Mouse (Mus musculus) hindbrain, embryonic 14.5 days (tissue): Measurements from ENCODE around the gene Frmd4b. TPM values are rescaled to one million over a fixed set of nuclear protein-coding genes. Genes with fewer than 3 reads are reported as not detected.

Source experiments
- ATAC-seq: fragments of 200-750 bp; cut with Nextera tagmentation; 2 replicates; pipeline ENCODE4 v1.8.0; 2017; ENCODE audit warnings: moderate number of reproducible peaks, mild to moderate bottlenecking, moderate TSS enrichment, moderate library complexity; ENCODE audit not compliant: low FRiP score
- DNase-seq: peaks from one replicate; pipeline ENCODE4 v3.0.0-alpha.2; 2015; ENCODE audit warnings: low spot score
- H3K27ac ChIP-seq: fragments of 300-500 bp; sonication (generic); 2 replicates; pipeline ENCODE4 v1.5.1; 2014; ENCODE audit warnings: mild to moderate bottlenecking, moderate library complexity
- H3K27me3 ChIP-seq: fragments of 300-500 bp; sonication (generic); 2 replicates; pipeline ENCODE4 v1.6.1; 2014; ENCODE audit warnings: mild to moderate bottlenecking, low read length, mixed read lengths; ENCODE audit not compliant: control insufficient read depth, insufficient read depth
- H3K36me3 ChIP-seq: fragments of 300-500 bp; sonication (generic); replicated peaks from 2 replicates; pipeline ENCODE4 v1.6.1; 2014; ENCODE audit not compliant: control insufficient read depth, insufficient read depth
- H3K4me1 ChIP-seq: fragments of 300-500 bp; sonication (generic); replicated peaks from 2 replicates; pipeline ENCODE4 v1.6.1; 2014; ENCODE audit warnings: antibody characterized with exemption, low read length, mixed read lengths; ENCODE audit not compliant: control insufficient read depth, insufficient read depth
- H3K4me2 ChIP-seq: fragments of 300-500 bp; sonication (generic); replicated peaks from 2 replicates; pipeline ENCODE4 v1.6.1; 2014; ENCODE audit warnings: mild to moderate bottlenecking, moderate library complexity
- H3K4me3 ChIP-seq: fragments of 300-500 bp; sonication (generic); replicated peaks from 2 replicates; pipeline ENCODE4 v1.5.1; 2014; ENCODE audit warnings: mild to moderate bottlenecking, low read length
- H3K9ac ChIP-seq: fragments of 300-500 bp; sonication (generic); 2 replicates; pipeline ENCODE4 v1.6.1; 2014
- H3K9me3 ChIP-seq: fragments of 300-500 bp; sonication (generic); 2 replicates; pipeline ENCODE4 v1.6.1; 2016; ENCODE audit warnings: low read length; ENCODE audit not compliant: control insufficient read depth
- WGBS: fragments of 180-500 bp; shearing (Covaris S2); extraction: QIAGEN DNeasy Blood & Tissue Kit; methylation state at CpG from one replicate; pipeline ENCODE4 v1.1.7; 2014; 5-methylcytosine and 5-hydroxymethylcytosine counted together
- polyA plus RNA-seq: library from polyadenylated mRNA; unstranded; fragments of >200 nt; fragmentation: Nextera tagmentation; extraction: Ambion mirVana; gene quantifications from 2 replicates; pipeline ENCODE4 v1.2.1, GENCODE M21; 2014

Gene Frmd4b
- polyA plus RNA-seq, 1 experiment from 2014 or later = 25.1 TPM

DNA sequence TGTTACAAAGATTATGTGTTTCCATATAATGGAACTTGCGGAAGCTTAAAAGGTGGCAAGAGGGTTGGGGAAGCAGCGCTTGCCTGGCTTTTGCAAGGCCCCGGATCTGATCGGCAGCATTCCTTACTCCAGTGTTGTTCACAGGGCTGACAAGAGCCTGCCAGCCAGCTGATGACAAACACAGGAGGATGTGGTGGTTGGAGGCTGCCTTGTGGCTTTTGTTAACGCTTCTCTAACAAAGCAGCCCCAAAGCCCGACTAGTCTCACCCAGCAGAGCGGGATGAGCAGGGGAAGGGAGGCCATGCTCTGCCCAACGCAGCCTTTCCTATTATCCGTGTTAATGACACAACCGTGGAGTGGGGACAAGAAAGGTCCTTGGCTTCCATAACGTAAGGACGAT is 295.2 kb downstream of the Frmd4b start:
- Histone ChIP-seq H3K9me3 (no peaks in the 10 kb centered on the region), H3K4me3 (no peak overlapping the region), H3K4me1 (no peaks in the 10 kb centered on the region), H3K27ac (no peak overlapping the region), H3K36me3 (peaks cover 13% of the 10 kb centered on the region), H3K4me2 (no peak overlapping the region), H3K27me3 (no peaks in the 10 kb centered on the region), H3K9ac (no peak overlapping the region)
- no peak for DNase-seq
- no peak for ATAC-seq
- 72% methylated on average over 12 of the region's 12 CpGs for WGBS

DNA sequence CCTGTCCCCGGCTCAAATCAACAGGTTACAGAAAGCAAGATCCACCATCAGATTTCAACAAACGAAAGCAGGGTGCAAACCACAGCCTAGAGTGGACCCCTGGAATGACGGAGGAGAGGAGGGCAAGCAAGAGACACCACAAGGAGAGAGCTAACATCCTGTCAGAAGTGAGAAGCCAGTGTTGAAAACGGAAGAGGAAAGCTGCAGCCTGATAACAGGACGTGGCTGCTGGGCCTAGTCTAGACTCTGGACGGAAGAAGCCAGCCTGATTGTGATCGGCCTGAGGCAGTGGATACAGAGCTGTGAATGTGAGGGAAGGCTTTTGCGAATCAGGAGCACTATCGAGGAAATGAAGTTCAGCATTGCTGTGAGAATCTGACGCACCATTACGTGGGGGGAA is 296.2 kb downstream of the Frmd4b start:
- peaks cover 13% of the 10 kb centered on the region for H3K36me3 ChIP-seq
- 83% methylated on average over 11 of the region's 11 CpGs for WGBS
- no peaks in the 10 kb centered on the region for H3K27me3 ChIP-seq
- H3K4me2 ChIP-seq = no peak overlapping the region
- no peaks in the 10 kb centered on the region for H3K4me1 ChIP-seq
- H3K9ac ChIP-seq = no peak overlapping the region
- no peak overlapping the region for H3K4me3 ChIP-seq
- no peak for DNase-seq
- no peak for ATAC-seq
- no peaks in the 10 kb centered on the region for H3K9me3 ChIP-seq
- H3K27ac ChIP-seq = no peak overlapping the region

DNA sequence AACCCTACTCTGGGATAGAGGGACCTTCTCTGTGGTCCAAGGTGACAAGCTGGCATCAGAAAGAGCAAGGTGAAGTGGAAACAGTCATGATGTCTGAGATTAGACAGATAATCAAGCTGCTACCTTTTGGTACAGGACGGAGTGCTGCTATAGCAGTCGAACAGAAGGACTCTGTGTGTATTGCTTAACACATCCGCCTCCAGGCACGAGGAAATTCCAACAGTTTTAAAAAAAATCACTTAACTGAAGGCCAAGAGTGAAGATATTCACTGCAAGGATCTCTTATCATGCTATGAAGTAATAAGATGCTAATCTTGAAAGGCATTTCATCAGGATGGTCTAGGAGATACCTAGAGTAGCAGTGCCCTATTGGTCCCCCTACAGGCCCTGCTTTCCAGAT is 298.3 kb downstream of the Frmd4b start:
- Histone ChIP-seq H3K4me2 (no peak overlapping the region), H3K4me1 (no peaks in the 10 kb centered on the region), H3K27me3 (no peaks in the 10 kb centered on the region), H3K36me3 (peaks cover 13% of the 10 kb centered on the region), H3K4me3 (no peak overlapping the region), H3K9me3 (no peaks in the 10 kb centered on the region), H3K27ac (no peak overlapping the region), H3K9ac (no peak overlapping the region)
- 83% methylated on average over 4 of the region's 4 CpGs for WGBS
- DNase-seq (no peak), ATAC-seq (no peak)

- WGBS = 92% methylated on average over 3 of the region's 3 CpGs
- DNase-seq (no peak), ATAC-seq (no peak)
- Histone ChIP-seq H3K36me3 (peaks cover 7% of the 10 kb centered on the region; the same call in 1 of the 2 replicates), H3K4me1 (no peaks in the 10 kb centered on the region), H3K27ac (no peak overlapping the region), H3K27me3 (no peaks in the 10 kb centered on the region), H3K9ac (no peak overlapping the region), H3K4me2 (no peak overlapping the region), H3K4me3 (no peak overlapping the region), H3K9me3 (no peaks in the 10 kb centered on the region)
Observed at GRCm38 (mm10) chr6:97317956-97318355, 299.4 kb downstream of the Frmd4b start.

- H3K27ac ChIP-seq = no peak overlapping the region
- no peaks in the 10 kb centered on the region for H3K9me3 ChIP-seq
- no peak overlapping the region for H3K4me2 ChIP-seq
- DNase-seq = no peak
- no peak overlapping the region for H3K9ac ChIP-seq
- no peaks in the 10 kb centered on the region for H3K27me3 ChIP-seq
- WGBS = 94% methylated on average over 1 of the region's 1 CpGs
- H3K4me1 ChIP-seq = peaks cover 10% of the 10 kb centered on the region
- no peaks in the 10 kb centered on the region; the same call in 1 of the 2 replicates for H3K36me3 ChIP-seq
- H3K4me3 ChIP-seq = no peak overlapping the region
- no peak for ATAC-seq
Observed at GRCm38 (mm10) chr6:97316716-97317115, 300.6 kb downstream of the Frmd4b start.

DNA sequence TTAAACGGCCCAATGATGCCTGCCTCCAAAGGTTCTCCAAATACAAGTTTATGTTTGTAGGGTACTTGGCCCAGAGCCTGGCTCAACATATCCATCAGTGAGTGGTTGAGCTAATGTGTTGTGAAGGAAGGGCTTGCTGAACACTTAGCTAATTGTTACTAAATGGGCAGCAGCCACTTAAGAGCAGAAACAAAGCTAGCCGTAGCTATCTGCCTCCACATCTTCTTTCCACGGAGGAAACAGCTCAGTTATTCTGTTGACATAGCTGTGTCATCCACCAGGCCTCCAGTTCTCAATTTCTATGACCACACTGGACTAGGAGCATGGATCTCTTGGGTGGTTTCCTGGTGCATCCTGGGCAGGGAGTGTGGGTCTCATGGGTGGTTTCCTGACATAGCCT is 302.0 kb downstream of the Frmd4b start:
- no peaks in the 10 kb centered on the region; the same call in 1 of the 2 replicates for H3K36me3 ChIP-seq
- no peak overlapping the region for H3K27ac ChIP-seq
- H3K9ac ChIP-seq = no peak overlapping the region
- 74% methylated on average over 3 of the region's 3 CpGs for WGBS
- H3K4me1 ChIP-seq = peaks cover 13% of the 10 kb centered on the region
- H3K9me3 ChIP-seq = no peaks in the 10 kb centered on the region
- H3K27me3 ChIP-seq = no peaks in the 10 kb centered on the region
- no peak overlapping the region for H3K4me3 ChIP-seq
- H3K4me2 ChIP-seq = no peak overlapping the region
- no peak for ATAC-seq
- no peak for DNase-seq

DNA sequence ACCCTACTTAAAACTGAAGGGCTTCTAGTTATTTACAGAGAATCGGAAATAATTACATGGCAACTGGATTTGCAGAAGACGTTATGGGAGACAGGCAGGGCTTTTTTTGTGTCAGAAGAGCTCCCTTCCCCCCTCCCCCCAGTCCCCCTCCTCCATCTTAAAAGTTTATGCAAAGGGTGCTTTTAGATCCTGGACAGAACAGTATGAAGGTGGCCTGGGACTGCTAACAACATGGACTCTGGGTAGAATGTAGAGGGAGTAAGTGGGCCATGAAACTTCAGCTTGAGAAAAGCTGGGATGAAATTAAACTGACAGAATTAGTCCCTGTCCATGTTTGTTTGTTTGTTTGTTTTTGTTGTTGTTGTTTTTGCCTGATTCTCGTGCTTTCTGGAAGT is 304.8 kb downstream of the Frmd4b start:
- no peaks in the 10 kb centered on the region for H3K27me3 ChIP-seq
- H3K9ac ChIP-seq = peak overlapping the region; percentile 31
- 16% methylated on average over 3 of the region's 3 CpGs for WGBS
- no peak for DNase-seq
- no peaks in the 10 kb centered on the region for H3K9me3 ChIP-seq
- H3K27ac ChIP-seq = no peak overlapping the region
- peaks cover 13% of the 10 kb centered on the region for H3K4me1 ChIP-seq
- ATAC-seq = no peak
- H3K36me3 ChIP-seq = no peaks in the 10 kb centered on the region; the same call in 1 of the 2 replicates
- H3K4me2 ChIP-seq = peak overlapping the region; percentile 52
- peak overlapping the region; percentile 23 for H3K4me3 ChIP-seq

GRCm38 (mm10) chr6:97311599-97312544 is 305.5 kb downstream of the Frmd4b start:
- Histone ChIP-seq H3K27ac (no peak overlapping the region), H3K4me2 (peak overlapping the region; percentile 52), H3K9me3 (no peaks in the 10 kb centered on the region), H3K4me1 (peaks cover 13% of the 10 kb centered on the region), H3K36me3 (no peaks in the 10 kb centered on the region; the same call in 1 of the 2 replicates), H3K27me3 (no peaks in the 10 kb centered on the region), H3K9ac (peak overlapping the region; percentile 31), H3K4me3 (peak overlapping the region; percentile 23)
- DNase-seq (peak; percentile 48), ATAC-seq (no peak)
- WGBS = 7% methylated on average over 33 of the region's 33 CpGs

GRCm38 (mm10) chr6:97310901-97311331 is 306.4 kb downstream of the Frmd4b start:
- WGBS = 50% methylated on average over 7 of the region's 7 CpGs
- peaks cover 7% of the 10 kb centered on the region for H3K36me3 ChIP-seq
- ATAC-seq = no peak
- H3K4me2 ChIP-seq = peak overlapping the region; percentile 52
- no peak overlapping the region for H3K27ac ChIP-seq
- DNase-seq = no peak
- no peaks in the 10 kb centered on the region for H3K27me3 ChIP-seq
- peaks cover 13% of the 10 kb centered on the region for H3K4me1 ChIP-seq
- no peaks in the 10 kb centered on the region for H3K9me3 ChIP-seq
- no peak overlapping the region; the same call in 1 of the 2 replicates for H3K9ac ChIP-seq
- no peak overlapping the region for H3K4me3 ChIP-seq
